Mouse (Mus musculus) hindbrain, embryonic 16.5 days (tissue): ENCODE results near the gene Elp5. TPM values are rescaled to one million over a fixed set of nuclear protein-coding genes. Genes with fewer than 3 reads are reported as not detected.
A peak's percentile ranks its signal among the peaks of the same experiment; 100 is the strongest.
"Not testable (repeated sequence)": the region's sequence is repeated elsewhere in the genome, so short reads cannot be mapped to it uniquely, and the experiment has no call there.

Experiments used
- ATAC-seq: fragments of 200-750 bp; cut with Nextera tagmentation; 2 replicates; pipeline ENCODE4 v1.8.0; 2017; ENCODE audit warnings: moderate TSS enrichment, moderate library complexity
- H3K27ac ChIP-seq: fragments of 300-500 bp; sonication (generic); 2 replicates; pipeline ENCODE4 v1.5.1; 2014; ENCODE audit warnings: low read depth, mild to moderate bottlenecking, control low read depth, low read length, moderate library complexity
- H3K27me3 ChIP-seq: fragments of 300-500 bp; sonication (generic); replicated peaks from 2 replicates; pipeline ENCODE4 v1.6.1; 2014; ENCODE audit warnings: low read length; ENCODE audit not compliant: control insufficient read depth, insufficient read depth
- H3K36me3 ChIP-seq: fragments of 300-500 bp; sonication (generic); 2 replicates; pipeline ENCODE4 v1.6.1; 2014; ENCODE audit warnings: mild to moderate bottlenecking, low read length, moderate library complexity, mixed read lengths; ENCODE audit not compliant: control insufficient read depth, insufficient read depth
- H3K4me1 ChIP-seq: fragments of 300-500 bp; sonication (generic); 2 replicates; pipeline ENCODE4 v1.6.1; 2014; ENCODE audit warnings: low read depth, low read length; ENCODE audit not compliant: control insufficient read depth, insufficient read depth
- H3K4me2 ChIP-seq: fragments of 300-500 bp; sonication (generic); 2 replicates; pipeline ENCODE4 v1.6.1; 2014; ENCODE audit warnings: mild to moderate bottlenecking, low read length, control low read depth, moderate library complexity
- H3K4me3 ChIP-seq: fragments of 300-500 bp; sonication (generic); 2 replicates; pipeline ENCODE4 v1.5.1; 2014; ENCODE audit warnings: mild to moderate bottlenecking, low read length, control low read depth, moderate library complexity
- H3K9ac ChIP-seq: fragments of 300-500 bp; sonication (generic); 2 replicates; pipeline ENCODE4 v1.6.1; 2014; ENCODE audit warnings: low read depth, mild to moderate bottlenecking, control low read depth, low read length, moderate library complexity
- H3K9me3 ChIP-seq: fragments of 300-500 bp; sonication (generic); 2 replicates; pipeline ENCODE4 v1.6.1; 2014; ENCODE audit warnings: mild to moderate bottlenecking, low read length, moderate library complexity; ENCODE audit not compliant: control insufficient read depth
- WGBS: fragments of 180-500 bp; shearing (Covaris S2); extraction: QIAGEN DNeasy Blood & Tissue Kit; methylation state at CpG from one replicate; pipeline ENCODE4 v1.1.7; 2014; 5-methylcytosine and 5-hydroxymethylcytosine counted together
- polyA plus RNA-seq: library from polyadenylated mRNA; unstranded; fragments of >200 nt; fragmentation: Nextera tagmentation; extraction: Ambion mirVana; gene quantifications from 2 replicates; pipeline ENCODE4 v1.2.1, GENCODE M21; 2015

Elp5 gene
- polyA plus RNA-seq, 1 experiment from 2014 or later = 188 TPM

- 68% methylated on average over 1 of the region's 1 CpGs for WGBS
- H3K9ac ChIP-seq = no peak overlapping the region
- ATAC-seq = no peak
Observed at GRCm38 (mm10) chr11:69956218-69956617, 26.1 kb downstream of the Elp5 start.

GRCm38 (mm10) chr11:69955618-69956017 lies 26.7 kb downstream of the Elp5 start:
- WGBS = 81% methylated on average over 4 of the region's 4 CpGs
- not testable (repeated sequence) for H3K27me3 ChIP-seq, H3K36me3 ChIP-seq, H3K4me1 ChIP-seq, ATAC-seq, H3K4me2 ChIP-seq, H3K4me3 ChIP-seq, H3K9me3 ChIP-seq, H3K9ac ChIP-seq, H3K27ac ChIP-seq

More at GRCm38 (mm10) chr11:69956218-69956617, 26.1 kb downstream of the Elp5 start:
- Histone ChIP-seq H3K4me2 (no peak overlapping the region), H3K27me3 (peaks cover 3% of the 10 kb centered on the region; the same call in 1 of the 2 replicates), H3K4me1 (no peaks in the 10 kb centered on the region), H3K36me3 (no peaks in the 10 kb centered on the region), H3K27ac (no peak overlapping the region), H3K4me3 (no peak overlapping the region), H3K9me3 (no peaks in the 10 kb centered on the region)

DNA sequence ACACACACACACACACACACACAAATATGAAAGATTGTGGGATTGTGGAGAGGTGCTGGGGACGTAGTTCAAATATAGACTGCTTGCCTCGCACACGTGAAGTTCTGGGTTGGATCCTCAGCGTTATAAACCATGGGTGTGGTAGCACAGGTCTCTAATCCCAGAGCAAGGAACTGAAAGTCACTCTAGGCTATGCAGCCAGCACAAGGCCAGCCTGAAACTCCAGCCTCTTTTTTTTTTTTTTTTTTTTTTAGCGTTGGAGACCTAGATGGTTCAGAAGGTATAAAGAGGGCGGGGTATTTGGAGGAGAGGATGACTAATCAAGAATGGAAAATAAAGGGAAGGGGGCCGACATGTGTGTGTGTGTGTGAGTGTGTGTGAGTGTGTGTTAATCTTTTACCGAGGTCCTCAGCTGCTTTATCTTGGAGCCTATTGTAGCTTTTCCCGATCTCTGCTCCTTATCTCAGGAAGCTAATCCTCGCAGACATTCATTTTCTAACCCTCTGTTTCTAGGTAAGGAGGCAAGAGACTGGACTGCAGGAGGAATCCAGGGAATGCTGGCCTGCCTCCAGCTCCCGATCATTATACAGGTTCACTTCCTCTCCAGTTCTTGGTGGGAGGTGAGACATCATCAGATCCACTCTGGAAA lies 28.9 kb downstream of the Elp5 start:
- ATAC-seq = no peak
- Histone ChIP-seq H3K4me2 (no peak overlapping the region), H3K36me3 (no peaks in the 10 kb centered on the region), H3K9me3 (no peaks in the 10 kb centered on the region), H3K27me3 (peaks cover 3% of the 10 kb centered on the region; the same call in 1 of the 2 replicates), H3K4me1 (peaks cover 2% of the 10 kb centered on the region), H3K4me3 (no peak overlapping the region), H3K9ac (no peak overlapping the region), H3K27ac (no peak overlapping the region)
- WGBS = 71% methylated on average over 11 of the region's 11 CpGs

- Histone ChIP-seq H3K27me3 (peaks cover 6% of the 10 kb centered on the region), H3K4me1 (peaks cover 8% of the 10 kb centered on the region), H3K36me3 (no peaks in the 10 kb centered on the region), H3K9me3 (no peaks in the 10 kb centered on the region), H3K27ac (no peak overlapping the region), H3K9ac (no peak overlapping the region), H3K4me3 (no peak overlapping the region), H3K4me2 (no peak overlapping the region)
- no peak for ATAC-seq
- WGBS = 42% methylated on average over 1 of the region's 1 CpGs
Observed at GRCm38 (mm10) chr11:69952274-69952673, 30.0 kb downstream of the Elp5 start.

DNA sequence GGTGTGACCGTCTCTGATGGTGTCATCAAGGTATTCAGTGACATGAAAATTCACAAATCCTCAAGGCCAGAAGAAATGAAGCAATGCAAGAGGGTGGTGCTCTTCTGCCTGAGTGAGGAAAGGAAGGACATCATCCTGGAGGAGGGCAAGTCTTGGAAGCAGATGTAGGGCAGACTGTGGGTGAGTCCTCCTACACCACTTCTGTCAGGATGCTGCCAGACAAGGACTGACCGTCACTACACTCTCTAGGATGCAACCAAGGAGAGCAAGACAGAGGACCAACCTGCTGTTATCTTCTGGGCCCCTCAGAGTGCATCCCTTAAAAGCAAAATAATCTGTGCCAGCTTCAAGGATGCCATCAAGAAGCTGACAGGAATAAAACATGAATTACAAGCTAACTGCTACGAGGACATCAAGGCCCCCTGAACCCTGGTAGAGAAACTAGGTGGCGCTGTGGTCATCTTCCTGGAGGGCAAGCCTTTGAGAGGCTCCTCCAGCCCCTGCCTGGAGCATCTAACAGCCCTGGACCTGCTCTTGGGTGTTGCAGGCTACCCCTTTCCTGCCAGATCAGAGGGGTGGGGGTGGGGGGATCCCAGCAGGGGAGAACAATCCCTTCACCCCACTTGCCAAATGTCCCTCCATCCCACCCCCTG lies 31.4 kb downstream of the Elp5 start:
- Histone ChIP-seq H3K4me2 (no peak overlapping the region), H3K4me1 (peaks cover 8% of the 10 kb centered on the region), H3K4me3 (no peak overlapping the region), H3K27ac (no peak overlapping the region), H3K36me3 (no peaks in the 10 kb centered on the region), H3K9me3 (no peaks in the 10 kb centered on the region), H3K27me3 (peaks cover 3% of the 10 kb centered on the region), H3K9ac (no peak overlapping the region)
- 42% methylated on average over 4 of the region's 4 CpGs for WGBS
- ATAC-seq = no peak

- Histone ChIP-seq H3K9me3 (no peaks in the 10 kb centered on the region), H3K4me2 (peak overlapping the region; percentile 65), H3K9ac (no peak overlapping the region), H3K36me3 (no peaks in the 10 kb centered on the region), H3K27ac (0 out of 2 replicates have a peak overlapping the region, but pooled peaks have one; percentile 3), H3K4me3 (peak overlapping the region; percentile 50), H3K4me1 (peaks cover 8% of the 10 kb centered on the region), H3K27me3 (peaks cover 3% of the 10 kb centered on the region)
- peak; percentile 50 for ATAC-seq
- 0% methylated on average over 14 of the region's 14 CpGs for WGBS
Observed at GRCm38 (mm10) chr11:69948763-69949150, 33.6 kb downstream of the Elp5 start.

- Histone ChIP-seq H3K4me1 (peaks cover 8% of the 10 kb centered on the region), H3K27me3 (peaks cover 3% of the 10 kb centered on the region), H3K4me2 (peak within 1 kb of the TSS; percentile 65), H3K9me3 (no peaks in the 10 kb centered on the region), H3K36me3 (no peaks in the 10 kb centered on the region), H3K9ac (peak within 1 kb of the TSS; percentile 59), H3K4me3 (peak within 1 kb of the TSS; percentile 50), H3K27ac (0 out of 2 replicates have a peak within 1 kb of the TSS, but pooled peaks have one; percentile 34)
- WGBS = 0% methylated on average over 34 of the region's 34 CpGs
- ATAC-seq = peak; percentile 92
Observed at GRCm38 (mm10) chr11:69948066-69948762, 34.1 kb downstream of the Elp5 start, which contains the start of gene Slc2a4. Gene Slc2a4 (minus strand): TSS chr11:69948188.

GRCm38 (mm10) chr11:69947337-69948065 lies 34.8 kb downstream of the Elp5 start:
- Histone ChIP-seq H3K27me3 (peaks cover 3% of the 10 kb centered on the region), H3K4me2 (peak overlapping the region; percentile 65), H3K27ac (0 out of 2 replicates have a peak overlapping the region, but pooled peaks have one; percentile 34), H3K4me3 (peak overlapping the region; percentile 50), H3K9me3 (no peaks in the 10 kb centered on the region), H3K36me3 (no peaks in the 10 kb centered on the region), H3K9ac (peak overlapping the region; percentile 59), H3K4me1 (peaks cover 8% of the 10 kb centered on the region)
- WGBS = under 1% methylated on average over 29 of the region's 29 CpGs
- ATAC-seq = peak; percentile 68
